Mouse (Mus musculus): ENCODE measurements around the gene Atp1a2. TPM values are rescaled to one million over a fixed set of nuclear protein-coding genes. Genes with fewer than 3 reads are reported as not detected.

Atp1a2 gene
- 163 and 316 TPM in 2 replicates for polyA plus RNA-seq (2021; fragmentation: Nextera tagmentation)
- long read RNA-seq, experiment 1, full-length matches to known transcripts: 792 of 967 reads
- long read RNA-seq, experiment 1, partial matches to known transcripts: 102 of 967 reads
- long read RNA-seq, experiment 1, other reads (novel, unspliced or antisense): 73 of 967 reads
- long read RNA-seq, experiment 2, full-length matches to known transcripts: 65 of 487 reads
- long read RNA-seq, experiment 2, partial matches to known transcripts: 45 of 487 reads
- long read RNA-seq, experiment 2, other reads (novel, unspliced or antisense): 377 of 487 reads

DNA sequence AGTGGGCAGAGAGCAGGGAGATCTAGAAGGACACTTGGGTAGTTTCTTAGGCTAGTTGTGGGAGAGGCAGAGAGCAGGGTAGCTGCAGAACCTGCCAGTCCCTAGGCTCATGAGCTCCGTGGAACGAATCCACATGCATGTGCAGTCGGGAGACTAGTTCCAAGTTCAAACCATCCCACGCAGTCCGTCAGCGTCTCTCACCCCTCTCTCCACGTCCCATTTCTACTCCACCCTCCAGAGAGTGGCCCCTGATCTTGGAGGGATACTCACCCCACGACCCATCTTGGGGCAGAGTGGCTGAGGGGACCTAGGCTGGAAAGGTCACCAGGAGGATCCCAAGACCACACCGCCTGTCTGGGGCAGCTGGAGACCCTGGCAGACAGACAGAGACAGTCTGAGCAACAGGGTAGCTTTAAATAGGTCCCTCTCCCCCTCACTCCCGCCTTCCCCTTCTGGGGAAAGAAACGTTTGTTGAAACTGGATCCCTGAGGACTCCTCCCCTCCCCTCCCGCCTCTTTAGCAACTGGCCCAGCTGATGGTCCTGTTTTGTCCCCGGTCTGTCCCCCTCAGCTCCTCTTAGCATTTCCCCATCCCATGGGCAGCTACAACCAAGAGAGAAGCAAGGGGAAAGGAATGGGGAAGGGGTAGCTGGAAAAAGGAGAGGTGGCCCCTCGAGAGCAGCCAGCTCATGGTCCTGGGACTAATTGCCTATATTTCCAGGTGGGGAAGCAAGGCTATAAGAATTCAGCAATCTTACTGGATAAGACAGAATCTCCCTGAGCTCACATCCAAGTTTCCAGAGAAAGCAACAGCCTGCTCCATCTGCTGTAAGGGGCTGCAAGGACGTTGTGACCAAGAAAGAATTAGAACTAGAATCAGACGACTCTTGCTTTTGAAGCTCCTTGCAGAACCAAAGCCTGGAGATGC is at the start of gene Atp1a2:
Atp1a2 (minus strand) TSS at position 454 of the 927 bp plus-strand sequence.

DNA sequence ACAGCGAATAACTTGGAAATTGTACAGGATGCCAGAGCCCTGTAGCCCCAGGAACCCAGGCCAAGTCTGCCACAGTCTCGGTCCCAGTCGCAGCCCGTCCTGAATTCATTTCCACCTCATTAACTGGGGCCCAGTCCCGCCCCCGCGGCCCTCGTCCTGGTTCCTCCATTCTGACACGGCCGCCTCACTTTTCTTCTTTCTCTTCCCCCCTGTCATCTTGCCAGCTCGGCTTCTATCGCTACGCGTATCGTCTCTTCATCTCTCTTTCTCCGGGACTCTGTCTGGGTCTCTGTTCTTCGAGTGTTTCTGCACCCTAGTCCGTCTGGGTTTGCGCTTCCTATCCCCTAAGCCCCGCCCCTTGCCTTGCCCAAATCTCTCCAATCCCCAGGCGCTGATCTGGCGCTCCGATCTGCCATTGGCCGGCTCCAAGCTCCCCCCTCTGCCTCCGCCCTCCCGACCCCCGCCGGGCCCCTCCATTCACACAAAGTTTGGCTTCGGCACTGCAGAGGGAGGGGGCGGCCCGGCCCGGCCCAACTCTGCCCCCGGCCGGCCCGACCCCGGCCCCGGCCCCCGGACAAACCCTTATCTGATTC is 43.0 kb upstream of the Atp1a2 start, which contains the start of gene Kcnj10:
Kcnj10 (plus strand) TSS at position 482 of the 593 bp plus-strand sequence.

DNA sequence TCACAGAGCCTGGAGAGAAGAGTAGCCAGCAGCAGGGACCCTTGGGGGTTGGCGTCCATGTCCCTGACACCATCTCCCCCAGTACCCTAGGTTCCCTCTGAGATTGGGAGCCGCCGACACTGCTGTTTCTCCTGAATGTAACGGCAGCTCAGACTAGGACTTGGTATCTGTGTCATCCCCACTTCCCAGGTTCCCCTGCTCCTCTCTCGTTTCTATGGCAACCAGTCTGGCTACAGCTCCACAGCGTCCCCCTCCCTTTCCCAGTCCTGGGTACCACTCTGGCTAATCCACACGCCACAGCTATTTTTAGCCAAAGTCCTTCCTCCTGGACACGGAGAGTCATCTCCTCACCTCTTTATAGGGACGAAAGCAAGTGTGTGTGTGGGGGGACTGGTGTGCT is 31.3 kb upstream of the Atp1a2 start, which contains the start of gene Kcnj9:
Kcnj9 (minus strand) TSS at position 188 of the 400 bp plus-strand sequence.

DNA sequence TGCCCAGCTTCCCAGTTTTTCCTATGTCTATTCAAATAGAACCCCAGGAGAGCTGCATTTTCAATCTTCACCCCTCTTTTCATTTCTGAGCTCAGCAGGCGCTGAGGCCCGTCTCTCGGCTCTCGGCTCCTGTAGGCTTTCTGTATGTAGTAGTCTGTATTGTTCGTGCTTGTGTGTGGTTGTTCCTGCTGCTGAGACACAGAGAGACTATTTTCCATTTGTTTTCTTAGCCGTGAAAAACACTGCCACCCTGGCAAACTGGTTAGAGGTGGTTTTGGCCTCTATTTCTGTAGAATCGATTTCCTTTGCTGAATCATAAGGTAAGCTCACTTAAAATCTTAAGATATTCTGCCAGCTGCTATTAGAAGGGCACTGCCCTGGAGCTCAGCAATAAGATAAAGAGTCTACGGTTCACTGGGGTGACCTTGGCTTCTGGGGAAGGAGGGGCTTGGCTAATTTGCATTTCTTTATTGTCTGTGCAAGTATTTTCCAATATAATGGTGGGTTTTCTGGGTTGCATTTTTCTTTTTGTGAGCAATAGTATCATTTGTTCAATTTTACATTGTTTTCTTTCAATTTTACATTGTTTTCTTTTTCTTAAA is 36.3 kb downstream of the Atp1a2 start, which contains the start of gene Igsf8:
Igsf8 (plus strand) TSS at position 165 of the 602 bp plus-strand sequence.

DNA sequence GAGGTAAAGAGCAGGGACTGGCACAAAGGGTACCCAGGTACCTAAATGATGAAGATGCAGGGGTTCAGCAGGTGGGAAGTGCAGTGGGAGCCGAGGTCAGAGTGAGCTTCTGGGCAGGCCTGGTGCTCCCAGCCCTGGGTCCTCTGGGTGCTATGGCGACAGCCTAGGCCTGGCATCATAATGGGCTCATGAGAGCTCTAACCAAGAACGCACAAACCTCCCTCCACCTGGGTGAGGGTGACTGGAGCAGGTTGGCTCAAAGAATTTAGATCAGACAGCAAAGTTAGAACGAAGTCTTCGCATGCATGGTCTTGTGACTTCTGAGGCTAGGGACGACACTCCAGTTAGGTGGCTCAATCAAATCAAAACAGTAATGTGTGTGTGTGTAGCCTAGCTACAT is 39.5 kb downstream of the Atp1a2 start, which contains the start of gene Atp1a4:
Atp1a4 (minus strand) TSS at position 101 of the 400 bp plus-strand sequence.

Other genes starting within 250 kb of the Atp1a2 start
- 0.28 and 0.29 TPM in 2 replicates for gene Nhlh1, start 240.5 kb downstream of the Atp1a2 start, polyA plus RNA-seq (2021; fragmentation: Nextera tagmentation)
- gene Copa, start 215.5 kb downstream of the Atp1a2 start, polyA plus RNA-seq (2021; fragmentation: Nextera tagmentation): 79.3 and 98.3 TPM in 2 replicates
- 34.1 and 40.6 TPM in 2 replicates for gene Ncstn, start 215.3 kb downstream of the Atp1a2 start, polyA plus RNA-seq (2021; fragmentation: Nextera tagmentation)
- gene Pex19, start 171.3 kb downstream of the Atp1a2 start, polyA plus RNA-seq (2021; fragmentation: Nextera tagmentation): 92.8 and 102 TPM in 2 replicates
- 53.6 and 58.6 TPM in 2 replicates for gene Dcaf8, start 150.0 kb downstream of the Atp1a2 start, polyA plus RNA-seq (2021; fragmentation: Nextera tagmentation)
- gene Pea15a, start 91.3 kb downstream of the Atp1a2 start, polyA plus RNA-seq (2021; fragmentation: Nextera tagmentation): 326 and 604 TPM in 2 replicates
- gene Casq1, start 78.2 kb downstream of the Atp1a2 start, polyA plus RNA-seq (2021; fragmentation: Nextera tagmentation): 0.92 and 1.2 TPM in 2 replicates
- gene Atp1a4, start 39.6 kb downstream of the Atp1a2 start, polyA plus RNA-seq (2021; fragmentation: Nextera tagmentation): not detected in 2 replicates
- 86.2 and 162 TPM in 2 replicates for gene Igsf8, start 36.4 kb downstream of the Atp1a2 start, polyA plus RNA-seq (2021; fragmentation: Nextera tagmentation)
- gene Kcnj9, start 31.3 kb upstream of the Atp1a2 start, polyA plus RNA-seq (2021; fragmentation: Nextera tagmentation): 26.4 and 33.0 TPM in 2 replicates
- gene Kcnj10, start 43.1 kb upstream of the Atp1a2 start, polyA plus RNA-seq (2021; fragmentation: Nextera tagmentation): 19.5 and 24.3 TPM in 2 replicates
- gene Pigm, start 78.5 kb upstream of the Atp1a2 start, polyA plus RNA-seq (2021; fragmentation: Nextera tagmentation): 2.0 and 2.2 TPM in 2 replicates
- gene Slamf9, start 177.3 kb upstream of the Atp1a2 start, polyA plus RNA-seq (2021; fragmentation: Nextera tagmentation): 1.7 and 2.5 TPM in 2 replicates
- 1.2 and 2.2 TPM in 2 replicates for gene Igsf9, start 183.7 kb upstream of the Atp1a2 start, polyA plus RNA-seq (2021; fragmentation: Nextera tagmentation)
- gene Tagln2, start 202.0 kb upstream of the Atp1a2 start, polyA plus RNA-seq (2021; fragmentation: Nextera tagmentation): 7.8 and 11.2 TPM in 2 replicates
- gene Cfap45, start 222.7 kb upstream of the Atp1a2 start, polyA plus RNA-seq (2021; fragmentation: Nextera tagmentation): 3.3 and 4.1 TPM in 2 replicates